Mouse (Mus musculus) lung, postnatal 25 days (tissue): ENCODE measurements around the gene Fam186a.
"Not testable (repeated sequence)": the region's sequence is repeated elsewhere in the genome, so short reads cannot be mapped to it uniquely, and the experiment has no call there.

ENCODE experiments used
- DNase-seq: peaks from one replicate; pipeline ENCODE4 v3.0.0; 2022; ENCODE audit warnings: low spot score

Fam186a gene

DNA sequence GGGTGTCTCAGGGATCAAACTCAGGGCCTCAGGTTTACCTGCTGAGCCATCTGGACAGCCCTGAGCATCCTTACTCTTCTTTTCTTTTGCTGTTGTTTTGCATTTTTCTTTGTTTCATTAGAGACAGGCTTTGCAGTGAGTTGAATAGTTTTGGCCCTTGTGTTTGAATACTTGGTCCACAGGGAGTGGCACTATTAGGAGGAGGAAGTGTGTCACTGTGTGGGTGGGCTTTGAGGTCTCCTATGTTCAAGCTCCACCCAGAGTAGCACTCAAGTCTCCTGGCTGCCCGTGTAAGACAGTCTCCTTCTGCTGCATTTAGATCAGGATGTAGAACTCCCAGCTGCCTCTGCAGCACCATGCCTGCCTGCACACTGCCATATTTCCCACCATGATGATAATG is 32.4 kb downstream of the Fam186a start:
- DNase-seq = no peak

DNA sequence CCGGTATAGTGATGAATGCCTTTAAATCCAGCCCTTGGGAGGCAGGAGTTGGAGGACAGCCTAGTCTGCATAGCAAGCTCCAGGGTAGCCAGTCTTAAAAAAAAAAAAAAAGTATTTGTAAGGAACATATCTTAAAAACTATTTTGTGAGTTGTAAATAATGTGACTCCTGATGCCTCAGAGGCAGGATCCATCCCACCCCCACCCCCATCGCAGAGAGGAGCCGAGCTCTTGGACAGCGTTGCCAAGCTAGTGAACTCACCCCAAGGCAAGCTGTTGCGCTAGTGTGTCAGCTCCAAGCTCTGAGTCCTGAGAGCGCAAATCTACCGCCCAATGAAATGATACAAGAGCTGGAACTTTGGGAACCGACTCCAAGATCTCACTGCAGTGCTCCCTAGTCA is 35.6 kb downstream of the Fam186a start:
- DNase-seq = no peak

DNA sequence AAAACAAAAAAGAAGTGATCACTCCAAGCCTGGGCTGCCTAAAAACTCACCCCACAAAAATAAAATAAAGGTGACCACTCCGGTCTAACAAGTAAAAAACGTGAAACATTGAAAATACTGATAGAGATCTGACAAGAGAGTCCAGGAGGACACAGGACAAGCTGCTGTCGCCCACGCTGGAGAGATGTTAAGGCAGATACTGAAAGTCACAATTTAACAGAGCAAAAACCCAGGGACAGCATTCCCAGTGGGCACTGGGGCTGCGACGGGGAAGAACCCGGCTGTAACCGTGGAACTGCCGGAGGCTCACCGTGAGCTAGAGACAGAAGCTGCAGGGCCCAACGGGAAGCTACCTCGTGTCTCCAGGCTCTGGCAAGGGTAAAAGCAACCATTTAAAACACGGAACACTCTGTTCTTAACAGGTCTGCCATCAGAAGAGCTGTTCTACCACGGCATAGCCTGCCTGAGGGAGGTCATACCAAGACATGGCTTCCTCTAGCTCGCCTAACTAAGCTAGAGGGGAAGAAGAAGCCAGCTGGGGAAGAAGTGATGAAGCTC is 47.2 kb downstream of the Fam186a start:
- no peak for DNase-seq

DNA sequence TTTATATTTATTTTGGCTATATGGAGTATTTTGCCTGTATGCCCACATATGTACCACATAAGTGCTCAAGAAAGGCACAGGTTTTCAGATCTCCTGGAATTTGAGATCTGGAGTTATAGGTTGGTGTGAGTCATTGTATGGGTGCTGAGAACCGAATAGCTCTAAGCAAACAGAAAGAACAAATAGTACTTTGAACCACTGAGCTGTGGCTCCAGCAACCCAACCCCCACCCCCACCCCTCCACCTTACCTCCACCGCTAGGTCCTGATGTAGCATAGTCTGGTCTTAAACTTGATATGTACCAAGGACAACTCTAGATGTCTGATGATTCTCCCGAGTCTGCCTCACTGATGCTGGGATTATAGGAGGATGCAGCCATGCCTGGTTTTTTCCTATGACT is 49.6 kb downstream of the Fam186a start:
- DNase-seq = no peak

DNA sequence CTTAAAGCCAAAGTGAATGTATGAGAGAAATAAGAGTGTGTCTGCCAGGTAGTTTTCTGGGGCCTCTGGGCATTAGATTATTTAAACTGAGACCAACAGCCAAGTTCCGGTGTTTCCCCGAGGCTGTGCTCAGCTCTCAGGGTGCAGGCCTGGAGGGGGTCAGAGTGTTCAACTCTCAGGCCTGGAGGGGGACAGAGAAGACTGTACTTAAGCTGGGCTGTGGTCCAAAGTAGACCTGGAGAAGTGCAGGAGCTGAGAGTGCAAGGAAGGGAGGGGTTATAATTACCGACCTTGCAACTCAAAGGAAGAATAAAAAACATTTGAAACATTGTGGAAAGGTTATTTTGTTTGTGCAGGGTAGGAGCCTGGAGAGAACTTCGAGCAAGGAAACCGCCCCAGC is 52.2 kb downstream of the Fam186a start:
- DNase-seq = no peak

DNA sequence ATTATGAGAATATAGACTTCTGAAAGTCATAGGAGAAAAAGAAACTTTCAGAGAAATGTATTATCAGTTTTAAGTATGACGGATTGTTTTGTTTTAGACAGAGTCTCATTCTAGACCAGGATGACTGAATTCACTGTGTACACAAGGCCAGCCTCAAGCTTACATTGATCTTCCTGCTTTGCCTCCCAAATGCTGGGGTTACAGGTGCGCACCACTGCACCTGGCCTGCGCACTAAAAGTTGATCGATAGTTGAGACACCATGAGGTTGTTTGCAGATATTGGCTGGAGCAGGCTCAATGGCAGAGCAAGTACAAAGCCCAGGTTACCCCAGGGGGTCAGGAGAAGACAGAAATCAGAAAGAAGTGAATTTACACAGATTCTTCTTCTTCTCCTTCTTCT is 55.1 kb downstream of the Fam186a start:
- DNase-seq = no peak

DNA sequence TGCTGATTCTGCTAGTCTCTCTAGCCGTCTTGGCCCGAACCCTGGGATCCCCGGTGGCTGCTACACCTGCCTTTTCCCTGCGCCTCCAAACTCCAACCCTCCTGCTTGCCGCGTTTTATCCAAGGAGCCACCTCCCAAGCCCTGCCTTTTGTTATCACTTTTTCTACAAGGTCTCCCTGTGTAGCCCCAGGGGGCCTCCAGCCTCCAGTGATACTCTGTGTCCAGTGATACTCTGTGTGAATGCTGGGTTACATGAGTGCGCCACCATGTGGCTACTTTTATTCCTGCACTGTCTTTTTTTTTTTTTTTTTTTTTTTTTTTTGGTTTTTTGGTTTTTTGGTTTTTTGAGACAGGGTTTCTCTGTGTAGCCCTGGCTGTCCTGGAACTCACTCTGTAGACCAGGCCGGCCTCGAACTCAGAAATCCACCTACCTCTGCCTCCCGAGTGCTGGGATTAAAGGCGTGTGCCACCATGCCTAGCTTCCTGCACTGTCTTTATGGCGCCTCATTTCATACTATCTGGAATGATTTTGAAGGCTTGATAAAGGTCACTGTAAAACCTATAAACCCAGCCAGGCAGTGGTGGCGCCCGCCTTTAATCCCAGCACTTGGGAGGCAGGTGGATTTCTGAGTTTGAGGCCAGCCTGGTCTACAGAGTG is 57.4 kb downstream of the Fam186a start:
- DNase-seq = not testable (repeated sequence)

DNA sequence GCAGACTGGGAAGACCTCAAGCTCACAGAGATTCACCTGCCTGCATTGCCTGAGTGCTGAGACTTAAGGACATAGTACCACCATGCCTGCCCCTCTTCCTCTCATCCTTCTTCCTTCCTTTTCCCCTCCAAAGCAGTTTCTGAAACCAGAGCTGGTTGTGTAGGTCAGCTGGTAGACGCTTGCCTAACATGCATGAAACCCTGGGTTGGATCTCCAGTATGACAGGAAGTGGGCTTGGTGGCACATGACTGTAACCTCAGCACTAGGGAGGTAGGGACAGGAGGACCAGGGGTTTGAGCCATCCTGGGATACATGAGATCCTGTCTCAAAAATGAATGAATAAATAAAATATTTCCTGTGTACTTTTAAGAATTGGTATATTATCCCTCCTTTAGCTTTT is 59.3 kb downstream of the Fam186a start:
- DNase-seq = no peak

DNA sequence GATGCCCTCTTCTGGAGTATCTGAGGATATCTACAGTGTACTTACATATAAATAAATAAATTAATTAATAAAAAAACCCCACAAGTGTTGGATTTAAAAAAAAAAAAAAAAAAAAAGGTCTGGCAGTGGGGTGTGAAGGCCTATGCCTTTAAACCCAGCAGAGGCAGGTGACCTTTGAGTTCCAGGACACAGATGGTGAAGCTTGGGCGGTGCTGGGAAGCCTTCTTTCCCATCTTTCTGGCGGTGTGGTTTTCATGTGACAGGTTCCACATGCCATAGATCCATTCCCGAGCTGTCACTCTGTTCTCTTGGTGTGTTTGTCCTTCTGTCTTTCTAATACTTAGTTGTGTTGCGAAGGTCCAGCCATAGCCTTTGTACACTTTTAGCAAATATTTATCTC is 59.8 kb downstream of the Fam186a start:
- no peak for DNase-seq

DNA sequence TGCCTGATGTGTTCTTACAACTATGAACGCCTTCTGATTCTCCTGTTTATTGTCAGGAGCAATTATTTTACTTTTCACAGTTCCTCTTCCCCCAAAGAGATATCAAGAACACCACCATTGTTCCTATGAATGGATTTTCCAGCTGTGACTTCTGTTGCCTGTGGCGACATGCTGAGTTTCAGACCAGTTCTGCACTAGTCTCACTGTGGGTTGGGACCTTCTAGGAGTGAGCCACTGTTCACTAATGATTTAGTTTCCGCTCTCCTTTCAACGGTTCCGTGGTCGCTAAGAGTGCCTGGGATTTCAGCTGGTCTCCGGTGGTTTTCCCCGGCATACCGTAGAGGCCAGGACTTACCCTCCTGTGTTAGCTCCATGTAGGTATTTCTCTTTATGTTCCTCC is 62.0 kb downstream of the Fam186a start:
- no peak for DNase-seq

DNA sequence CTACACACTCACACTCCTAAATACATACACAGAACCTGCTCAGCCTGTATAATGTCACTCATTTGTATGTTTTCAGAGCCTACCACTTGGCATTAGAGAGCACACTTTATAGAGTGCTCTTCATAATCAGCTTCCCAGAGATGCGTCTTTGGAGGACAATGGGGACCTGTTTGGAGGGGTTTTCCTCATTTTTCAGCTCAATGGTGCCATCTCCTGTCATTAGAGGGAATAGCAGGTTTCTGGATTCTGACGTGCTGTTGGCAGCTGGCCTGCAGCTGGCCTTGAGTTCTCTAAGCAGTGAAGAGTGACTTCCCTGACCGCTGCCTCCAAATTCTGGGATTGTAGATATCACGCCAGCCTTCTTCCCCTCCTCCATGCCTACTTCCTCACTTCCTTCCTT is 62.5 kb downstream of the Fam186a start:
- DNase-seq = peak; percentile 73

DNA sequence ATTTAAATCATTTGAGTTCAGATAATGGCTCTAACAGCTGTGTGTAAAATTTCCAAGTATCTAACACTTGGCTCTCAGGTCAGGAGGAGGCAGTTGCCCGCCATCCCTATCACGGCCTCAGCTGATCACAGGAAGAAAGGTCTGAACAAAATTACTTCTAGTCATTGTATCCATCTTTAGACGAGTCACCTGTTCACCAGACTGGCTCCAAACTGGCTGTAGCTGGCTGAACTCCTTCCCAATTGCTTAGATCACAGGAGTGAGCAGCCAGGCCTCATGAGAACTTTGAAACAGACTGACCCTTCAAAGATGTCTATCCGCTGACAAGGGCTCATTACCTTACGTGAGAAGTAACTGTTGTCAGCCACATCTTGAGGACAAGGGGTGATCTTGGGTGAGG is 63.6 kb downstream of the Fam186a start:
- DNase-seq = no peak

DNA sequence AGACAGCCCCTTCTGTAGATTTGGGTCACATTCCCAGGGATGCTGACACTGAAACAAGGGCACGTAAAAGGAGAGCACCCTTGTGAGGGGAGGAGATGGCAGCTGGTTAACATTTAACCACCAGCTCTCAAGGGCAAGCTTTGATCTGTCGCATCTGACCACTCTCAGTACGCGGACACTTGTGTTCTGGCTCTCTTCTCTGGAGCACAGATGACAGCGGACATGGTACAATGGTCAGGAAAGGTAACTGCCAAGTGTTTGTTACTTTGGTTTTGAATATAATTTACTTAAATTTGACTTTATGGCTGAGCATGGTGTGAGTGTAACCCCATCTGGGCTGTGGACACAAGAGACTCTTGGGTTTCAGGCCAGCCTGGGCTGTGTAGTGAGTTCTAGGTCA is 64.1 kb downstream of the Fam186a start:
- DNase-seq = no peak

DNA sequence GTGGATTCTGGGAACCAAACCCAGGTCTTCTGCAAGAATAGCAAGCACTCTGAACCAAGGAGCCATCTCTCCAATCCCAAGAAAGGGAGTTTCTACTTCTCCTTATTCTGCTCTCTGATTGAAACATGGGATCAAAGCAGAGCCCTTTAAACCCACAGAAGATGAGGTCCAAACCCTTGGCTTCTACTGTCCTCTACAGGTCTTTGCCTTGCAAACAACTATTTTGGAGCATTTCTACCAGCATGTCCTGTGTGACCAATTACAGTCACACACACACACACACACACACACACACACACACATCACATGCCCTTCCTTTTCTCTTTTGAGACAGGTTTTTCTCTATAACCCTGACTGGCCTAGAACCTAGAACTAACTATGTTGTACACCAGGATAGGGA is 70.2 kb downstream of the Fam186a start:
- DNase-seq = no peak

DNA sequence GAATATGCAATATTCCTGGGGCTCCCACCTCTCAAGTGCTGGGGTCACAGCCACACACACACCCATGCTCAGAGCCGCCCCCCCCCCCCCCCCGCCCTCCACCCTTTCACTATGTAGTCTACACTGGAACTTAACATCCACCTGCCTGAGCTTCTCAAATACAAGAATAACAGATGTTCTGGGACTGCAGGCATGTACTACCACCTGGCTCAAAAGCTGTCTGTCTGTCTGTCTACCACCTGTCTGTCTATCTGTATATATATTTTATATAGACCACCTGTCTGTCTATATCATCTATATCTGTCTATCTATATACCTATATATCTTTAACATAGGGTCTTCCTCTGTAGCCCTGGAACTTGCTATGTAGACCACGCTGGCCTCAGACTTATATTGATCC is 75.5 kb downstream of the Fam186a start:
- no peak for DNase-seq

DNA sequence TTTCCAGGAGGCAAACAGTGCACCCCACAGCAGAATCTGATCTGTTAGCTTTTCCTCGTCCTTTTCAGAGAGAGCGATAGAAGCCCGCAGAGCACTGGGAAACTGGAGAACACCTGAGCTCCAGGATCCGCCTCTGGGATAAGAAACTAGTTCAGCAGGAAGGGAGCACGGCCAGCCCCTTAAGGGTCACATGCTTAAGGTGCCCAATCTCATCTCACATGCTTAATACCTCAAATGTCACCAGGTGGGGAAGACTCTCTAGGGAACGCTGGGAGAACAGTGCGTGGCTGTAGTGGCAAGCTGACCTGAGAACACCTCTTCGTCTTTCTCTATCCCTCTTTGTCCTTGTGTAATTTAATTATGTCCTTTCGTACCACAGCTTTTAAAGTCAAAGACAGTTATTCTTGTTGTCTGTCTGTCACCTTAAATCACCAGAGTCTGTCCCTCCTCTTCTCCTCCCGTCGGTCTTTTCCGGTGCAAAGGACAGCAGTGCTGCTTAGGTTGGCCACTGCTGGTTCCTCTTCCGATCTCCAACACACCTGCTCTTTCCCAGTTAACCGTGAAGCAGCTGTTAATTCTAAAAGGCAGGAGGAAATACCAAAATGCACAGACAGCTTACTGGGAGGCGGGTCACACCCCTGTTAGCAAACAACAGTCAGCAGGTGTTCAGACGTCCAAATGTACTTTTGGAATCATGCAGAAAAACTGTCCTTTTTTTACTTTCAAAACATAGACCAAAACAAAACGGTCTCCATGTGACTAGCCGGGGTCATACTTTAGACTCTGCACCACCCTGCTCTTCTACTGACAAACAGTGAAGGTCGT is 76.2 kb downstream of the Fam186a start:
- peak; percentile 82 for DNase-seq

DNA sequence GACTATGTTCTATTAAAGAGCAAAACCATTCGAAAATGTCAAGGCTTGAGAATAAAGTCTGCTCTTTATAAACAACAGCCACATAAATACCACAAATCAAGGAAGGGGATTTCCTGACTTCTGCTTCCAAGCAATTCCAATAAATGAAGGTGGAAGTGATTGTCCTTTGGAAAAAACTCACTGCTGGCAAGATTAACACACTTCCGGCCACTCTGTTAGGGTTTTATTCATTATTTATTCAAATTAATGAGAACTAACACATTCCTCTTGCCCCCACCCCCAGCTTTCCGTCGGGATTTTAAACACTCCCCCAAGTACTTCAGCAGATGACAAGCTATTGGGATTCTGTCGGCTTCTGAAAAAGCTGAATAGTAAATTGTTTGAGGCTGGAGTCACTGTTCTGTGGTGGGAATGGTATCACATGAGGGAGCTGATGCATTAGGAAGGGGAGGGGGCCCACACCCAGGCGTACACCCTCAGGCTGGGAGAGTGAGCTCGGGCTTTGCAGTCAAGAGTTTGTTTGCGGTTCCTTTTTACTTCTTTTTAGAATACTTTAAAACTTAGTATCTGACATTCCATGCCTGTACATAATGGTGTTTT is 77.5 kb downstream of the Fam186a start:
- DNase-seq = no peak

DNA sequence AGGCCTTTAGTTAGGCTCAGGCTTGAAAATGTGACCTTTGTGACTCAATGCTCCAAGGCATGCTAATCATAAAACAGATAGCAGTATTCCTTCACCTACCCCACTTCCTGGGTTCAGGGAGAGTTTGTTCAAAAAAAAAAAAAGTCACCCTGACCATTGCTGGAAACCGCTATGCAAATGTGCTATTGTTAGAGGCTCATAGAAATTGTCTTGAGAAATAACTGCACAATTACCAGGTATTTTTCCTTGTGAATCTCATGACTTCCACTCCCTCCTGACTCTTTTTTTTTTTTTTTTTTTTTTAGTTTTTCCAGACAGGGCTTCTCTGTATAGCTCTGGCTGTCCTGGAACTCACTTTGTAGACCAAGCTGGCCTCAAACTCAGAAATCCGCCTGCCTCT is 79.7 kb downstream of the Fam186a start:
- DNase-seq = not testable (repeated sequence)

DNA sequence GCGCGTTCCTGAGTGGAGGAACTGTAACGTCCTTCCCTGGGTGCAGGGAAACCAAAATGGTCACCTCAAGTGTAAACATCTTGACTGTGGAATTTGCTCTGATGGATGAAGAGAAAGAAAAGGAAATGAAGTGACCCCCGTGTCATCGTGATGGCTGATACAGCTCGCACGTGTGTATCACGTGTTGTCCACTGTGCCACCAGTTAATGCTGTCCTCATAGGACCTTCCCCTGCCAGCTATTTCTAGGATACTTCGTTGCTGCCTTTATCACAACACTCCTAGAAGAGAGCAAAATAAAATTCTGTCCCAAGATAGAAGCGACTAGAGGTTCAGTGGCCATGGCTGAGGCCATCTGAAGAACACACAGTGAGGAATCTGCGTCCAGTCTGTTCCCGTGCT is 82.8 kb downstream of the Fam186a start:
- no peak for DNase-seq

DNA sequence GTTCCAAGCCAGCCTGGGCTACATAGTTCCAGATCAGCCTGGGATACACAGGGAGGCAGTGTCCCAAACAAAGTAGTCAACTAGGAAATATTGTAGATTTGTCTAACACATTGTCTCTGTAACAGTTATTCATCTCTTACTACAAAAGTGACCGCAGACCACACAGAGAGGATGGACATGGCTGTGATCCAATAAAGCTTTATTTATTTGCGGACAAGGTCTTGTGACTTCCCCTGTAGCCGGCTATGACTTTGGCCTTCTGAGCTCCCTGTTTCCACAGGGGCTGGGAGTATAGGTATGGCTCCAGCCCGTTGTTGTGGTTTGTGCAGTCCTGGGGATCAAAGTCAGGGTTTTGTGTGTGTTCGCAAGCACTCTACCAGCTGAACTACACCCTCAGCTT is 88.3 kb downstream of the Fam186a start:
- DNase-seq = no peak

DNA sequence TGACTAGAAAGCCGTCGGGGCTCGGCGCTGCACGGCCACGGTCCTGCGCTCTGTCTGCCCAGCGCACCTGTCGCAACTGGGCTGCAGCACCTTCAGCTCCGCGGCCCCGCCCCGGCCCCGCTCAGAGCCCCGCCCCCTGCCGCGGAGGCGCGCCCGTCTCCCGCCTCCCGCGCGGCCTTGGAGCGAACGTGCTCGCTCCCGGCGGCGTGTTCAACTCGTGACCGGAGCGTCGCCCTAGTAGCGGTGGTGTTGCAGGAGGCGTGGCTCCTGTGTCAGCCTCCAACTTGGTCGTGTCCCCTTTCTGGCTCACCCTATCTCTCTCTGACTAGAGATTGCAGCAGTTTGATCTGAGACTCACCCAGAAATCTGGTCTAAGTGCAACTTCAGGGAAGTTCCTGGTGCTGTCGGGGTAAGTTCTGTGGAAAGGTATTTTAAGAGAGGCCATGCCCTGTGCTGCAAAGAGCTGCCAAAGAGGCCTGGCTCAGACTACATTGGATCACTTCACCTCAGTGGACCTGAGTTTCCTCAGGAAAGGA is 91.5 kb downstream of the Fam186a start, which contains the start of gene Lima1:
Lima1 (minus strand) TSS at position 123 of the 536 bp plus-strand sequence.
- DNase-seq = peak; percentile 89

DNA sequence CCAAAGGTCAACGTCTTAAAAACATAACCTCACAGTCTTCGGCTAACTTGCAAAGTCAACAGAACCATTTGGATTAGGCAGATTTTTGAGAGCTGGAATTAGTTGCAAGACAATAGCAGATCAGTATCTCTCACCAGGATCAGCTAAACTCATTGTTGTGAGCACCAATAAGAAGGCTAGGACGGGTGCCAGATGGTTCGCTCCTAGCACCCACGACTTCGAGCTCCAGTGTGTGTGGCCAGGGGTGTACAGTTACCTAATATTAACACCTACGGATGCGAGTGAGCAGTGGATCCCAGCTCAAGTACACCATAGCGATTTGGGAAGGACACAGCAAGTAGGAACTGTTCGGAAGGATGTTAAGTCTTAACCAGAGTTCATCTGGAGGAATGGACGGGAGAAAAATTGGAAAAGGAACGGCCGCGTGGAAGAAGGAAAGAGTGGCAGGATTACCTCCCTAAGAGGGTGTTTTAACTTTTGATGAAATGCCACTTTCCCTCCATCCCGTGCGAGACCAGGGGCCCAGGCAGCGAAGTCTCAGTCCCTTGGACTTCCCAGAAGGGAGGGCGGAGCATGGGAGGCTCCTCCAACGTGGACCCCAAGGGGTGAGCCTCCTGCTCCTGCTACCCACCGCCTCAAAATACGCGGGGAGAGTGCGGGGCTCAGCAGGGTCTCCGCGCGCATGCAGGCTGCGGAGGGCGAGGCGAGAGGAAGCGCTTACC is 92.1 kb downstream of the Fam186a start:
- no peak for DNase-seq
